Mouse (Mus musculus) liver, embryonic 15.5 days (tissue): Measurements from ENCODE around the gene Gm9736. TPM values are rescaled to one million over a fixed set of nuclear protein-coding genes. Genes with fewer than 3 reads are reported as not detected.
"Not testable (repeated sequence)": the region's sequence is repeated elsewhere in the genome, so short reads cannot be mapped to it uniquely, and the experiment has no call there.

ENCODE experiments used
- ATAC-seq: fragments of 200-750 bp; cut with Nextera tagmentation; 2 replicates; pipeline ENCODE4 v1.8.0; 2017; ENCODE audit warnings: moderate number of reproducible peaks, mild to moderate bottlenecking, moderate library complexity; ENCODE audit not compliant: insufficient read depth
- H3K27ac ChIP-seq: fragments of 300-500 bp; sonication (generic); replicated peaks from 2 replicates; pipeline ENCODE4 v1.5.1; 2015; ENCODE audit warnings: mild to moderate bottlenecking, inconsistent platforms
- H3K27me3 ChIP-seq: fragments of 300-500 bp; sonication (generic); 2 replicates; pipeline ENCODE4 v1.6.1; 2015; ENCODE audit warnings: mild to moderate bottlenecking, inconsistent platforms
- H3K36me3 ChIP-seq: fragments of 300-500 bp; sonication (generic); replicated peaks from 2 replicates; pipeline ENCODE4 v1.6.1; 2015; ENCODE audit warnings: moderate library complexity, mild to moderate bottlenecking, inconsistent platforms
- H3K4me1 ChIP-seq: fragments of 300-500 bp; sonication (generic); replicated peaks from 2 replicates; pipeline ENCODE4 v1.6.1; 2015; ENCODE audit warnings: inconsistent platforms
- H3K4me2 ChIP-seq: fragments of 300-500 bp; sonication (generic); 2 replicates; pipeline ENCODE4 v1.6.1; 2015; ENCODE audit warnings: moderate library complexity, mild to moderate bottlenecking, inconsistent platforms
- H3K4me3 ChIP-seq: fragments of 300-500 bp; sonication (generic); replicated peaks from 2 replicates; pipeline ENCODE4 v1.5.1; 2015; ENCODE audit warnings: mild to moderate bottlenecking, inconsistent platforms
- H3K9ac ChIP-seq: fragments of 300-500 bp; sonication (generic); 2 replicates; pipeline ENCODE4 v1.6.1; 2015; ENCODE audit warnings: moderate library complexity, mild to moderate bottlenecking, inconsistent platforms
- H3K9me3 ChIP-seq: fragments of 300-500 bp; sonication (generic); replicated peaks from 2 replicates; pipeline ENCODE4 v1.6.1; 2016; ENCODE audit warnings: inconsistent platforms
- WGBS: fragments of 180-500 bp; shearing (Covaris S2); methylation state at CpG from one replicate; pipeline ENCODE4 v1.1.7; 2015; ENCODE audit warnings: mixed read lengths; ENCODE audit not compliant: insufficient replicate concordance; 5-methylcytosine and 5-hydroxymethylcytosine counted together
- polyA plus RNA-seq: library from polyadenylated mRNA; unstranded; fragments of >200 nt; fragmentation: Nextera tagmentation; extraction: Ambion mirVana; gene quantifications from 2 replicates; pipeline ENCODE4 v1.2.1, GENCODE M21; 2015

The Gm9736 gene
- polyA plus RNA-seq, 1 experiment from 2014 or later: not detected

DNA sequence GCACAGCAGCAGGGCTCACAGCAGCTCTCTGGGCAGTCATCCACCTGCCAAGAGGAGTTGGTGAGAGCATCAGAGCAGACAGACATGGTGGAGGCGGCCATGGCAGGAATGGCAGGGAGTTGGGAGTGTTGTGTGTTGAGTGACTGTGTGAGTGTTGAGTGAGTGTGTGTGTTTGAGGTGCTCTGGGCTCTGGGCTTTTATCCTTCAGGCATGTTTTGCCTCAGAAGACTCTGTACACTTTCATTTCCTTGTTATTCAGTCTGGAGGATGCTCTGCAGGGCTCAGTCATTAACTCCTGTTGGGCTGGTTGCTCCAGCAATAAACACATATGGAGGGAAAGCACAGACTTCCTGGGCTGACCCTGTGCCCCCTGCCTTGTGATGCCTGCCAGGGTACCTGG is 20.1 kb upstream of the Gm9736 start, which contains the start of gene Gm3238:
Gene Gm3238, minus strand, starts transcription at position 101 of the 400 bp plus-strand sequence.
- H3K4me1 ChIP-seq, H3K36me3 ChIP-seq, H3K9me3 ChIP-seq, ATAC-seq, H3K27ac ChIP-seq, H3K27me3 ChIP-seq, H3K9ac ChIP-seq, H3K4me3 ChIP-seq, H3K4me2 ChIP-seq: not testable (repeated sequence)
- WGBS: no CpG with 5 or more reads among the region's 1 CpGs

DNA sequence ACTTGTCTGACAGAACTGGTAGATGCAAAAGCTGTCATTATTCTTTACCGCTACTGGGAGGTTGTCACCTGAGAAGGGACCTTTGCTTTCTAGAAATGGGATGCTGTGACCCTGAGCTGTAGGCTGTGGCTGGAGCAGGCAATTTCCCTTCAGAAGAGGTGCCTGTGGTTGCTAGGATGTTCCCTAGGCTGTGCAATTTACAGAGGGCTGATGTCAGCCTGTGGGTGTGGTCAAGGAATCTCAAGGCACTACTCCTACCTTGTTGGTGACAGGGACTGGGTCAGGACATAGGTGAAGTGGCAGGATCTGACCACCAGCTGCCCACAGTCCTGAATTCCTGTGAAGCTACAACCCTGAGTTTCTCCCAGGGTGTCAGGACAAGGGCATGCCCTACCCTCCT is 18.6 kb upstream of the Gm9736 start:
- no peak overlapping the region for H3K4me3 ChIP-seq
- no peak for ATAC-seq
- H3K27me3 ChIP-seq: no peaks in the 10 kb centered on the region
- no peaks in the 10 kb centered on the region for H3K36me3 ChIP-seq
- no peak overlapping the region for H3K9ac ChIP-seq
- 61% methylated on average over 1 of the region's 1 CpGs for WGBS
- H3K4me1 ChIP-seq: no peaks in the 10 kb centered on the region
- H3K27ac ChIP-seq: no peak overlapping the region
- H3K9me3 ChIP-seq: no peaks in the 10 kb centered on the region
- H3K4me2 ChIP-seq: no peak overlapping the region

DNA sequence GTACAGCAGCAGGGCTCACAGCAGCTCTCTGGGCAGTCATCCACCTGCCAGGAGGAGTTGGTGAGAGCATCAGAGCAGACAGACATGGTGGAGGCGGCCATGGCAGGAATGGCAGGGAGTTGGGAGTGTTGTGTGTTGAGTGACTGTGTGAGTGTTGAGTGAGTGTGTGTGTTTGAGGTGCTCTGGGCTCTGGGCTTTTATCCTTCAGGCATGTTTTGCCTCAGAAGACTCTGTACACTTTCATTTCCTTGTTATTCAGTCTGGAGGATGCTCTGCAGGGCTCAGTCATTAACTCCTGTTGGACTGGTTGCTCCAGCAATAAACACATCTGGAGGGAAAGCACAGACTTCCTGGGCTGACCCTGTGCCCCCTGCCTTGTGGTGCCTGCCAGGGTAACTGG is 8.4 kb upstream of the Gm9736 start, which contains the start of gene Gm3233:
Gene Gm3233, minus strand, starts transcription at position 101 of the 400 bp plus-strand sequence.
- not testable (repeated sequence) for H3K27me3 ChIP-seq, H3K36me3 ChIP-seq, ATAC-seq, H3K4me2 ChIP-seq, H3K4me1 ChIP-seq, H3K27ac ChIP-seq, H3K9ac ChIP-seq, H3K4me3 ChIP-seq, H3K9me3 ChIP-seq
- no CpG with 5 or more reads among the region's 1 CpGs for WGBS

DNA sequence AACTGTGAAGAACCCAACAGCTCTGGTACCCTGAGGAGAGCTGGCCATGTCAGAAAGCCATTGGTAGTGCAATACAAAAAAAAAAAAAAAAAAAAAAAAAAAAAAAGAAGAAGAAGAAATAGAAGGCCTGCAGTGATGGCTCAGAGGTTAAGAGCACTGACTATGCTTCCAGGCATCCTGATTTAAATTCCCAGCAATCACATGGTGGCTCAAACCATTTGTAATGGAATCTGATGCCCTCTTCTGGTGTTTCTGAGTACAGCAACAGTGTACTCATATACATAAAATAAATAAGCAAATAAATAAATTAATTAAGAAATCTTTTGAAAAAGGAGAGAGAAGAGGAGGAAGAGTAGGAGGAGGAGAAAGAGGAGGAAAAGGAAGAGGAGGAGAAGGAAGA is 2.3 kb upstream of the Gm9736 start:
- Histone ChIP-seq H3K27ac (no peak overlapping the region), H3K27me3 (no peaks in the 10 kb centered on the region), H3K4me2 (no peak overlapping the region), H3K9me3 (no peaks in the 10 kb centered on the region), H3K4me3 (no peak overlapping the region), H3K36me3 (no peaks in the 10 kb centered on the region), H3K4me1 (no peaks in the 10 kb centered on the region), H3K9ac (no peak overlapping the region)
- no peak for ATAC-seq

DNA sequence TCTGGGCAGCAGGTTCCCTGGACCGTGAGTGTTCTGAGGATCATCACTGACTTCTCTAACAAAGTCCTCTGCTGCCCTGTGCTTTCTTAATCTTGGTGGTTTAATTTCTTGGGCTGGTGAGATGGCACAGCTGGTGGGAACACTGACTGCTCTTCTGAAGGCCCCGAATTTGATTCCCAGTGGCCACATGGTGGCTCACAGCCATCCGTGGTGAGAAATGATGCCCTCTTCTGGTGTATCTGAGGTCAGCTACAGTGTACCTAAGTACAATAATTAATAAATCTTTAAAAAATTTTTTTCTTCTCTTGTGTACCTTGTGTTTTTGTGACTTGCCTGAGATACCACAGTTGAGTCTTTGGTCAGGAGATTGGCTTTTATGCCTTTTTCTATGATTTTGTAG is 1.2 kb upstream of the Gm9736 start:
- not testable (repeated sequence) for ATAC-seq

DNA sequence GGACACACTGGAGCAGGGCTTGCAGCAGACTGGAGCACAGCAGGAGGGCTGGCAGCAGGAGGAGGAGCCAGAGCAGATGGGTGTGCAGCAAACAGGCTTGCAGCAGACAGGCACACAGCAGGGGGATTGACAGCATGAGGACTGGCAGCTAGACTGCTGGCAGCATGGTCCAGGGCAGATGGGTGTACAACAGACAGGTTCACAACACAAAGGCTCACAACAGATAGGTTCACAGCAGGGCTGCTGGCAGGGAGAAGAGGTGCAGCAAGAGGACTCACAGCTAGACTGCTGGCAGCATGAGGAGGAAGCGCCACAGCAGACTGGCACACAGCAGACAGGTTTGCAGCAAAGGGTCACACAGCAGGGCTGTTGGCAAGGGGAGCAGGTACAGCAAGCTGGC is 468 bp downstream of the Gm9736 start:
- not testable (repeated sequence) for H3K9ac ChIP-seq, H3K9me3 ChIP-seq, H3K27ac ChIP-seq, ATAC-seq, H3K27me3 ChIP-seq, H3K4me2 ChIP-seq, H3K4me3 ChIP-seq, H3K4me1 ChIP-seq, H3K36me3 ChIP-seq
- WGBS: 67% methylated on average over 1 of the region's 1 CpGs

More for the DNA sequence above, 1.2 kb upstream of the Gm9736 start:
- 37% methylated on average over 3 of the region's 3 CpGs for WGBS
- H3K27me3 ChIP-seq, H3K36me3 ChIP-seq, H3K4me2 ChIP-seq, H3K9me3 ChIP-seq, H3K27ac ChIP-seq, H3K4me3 ChIP-seq, H3K4me1 ChIP-seq, H3K9ac ChIP-seq: not testable (repeated sequence)

DNA sequence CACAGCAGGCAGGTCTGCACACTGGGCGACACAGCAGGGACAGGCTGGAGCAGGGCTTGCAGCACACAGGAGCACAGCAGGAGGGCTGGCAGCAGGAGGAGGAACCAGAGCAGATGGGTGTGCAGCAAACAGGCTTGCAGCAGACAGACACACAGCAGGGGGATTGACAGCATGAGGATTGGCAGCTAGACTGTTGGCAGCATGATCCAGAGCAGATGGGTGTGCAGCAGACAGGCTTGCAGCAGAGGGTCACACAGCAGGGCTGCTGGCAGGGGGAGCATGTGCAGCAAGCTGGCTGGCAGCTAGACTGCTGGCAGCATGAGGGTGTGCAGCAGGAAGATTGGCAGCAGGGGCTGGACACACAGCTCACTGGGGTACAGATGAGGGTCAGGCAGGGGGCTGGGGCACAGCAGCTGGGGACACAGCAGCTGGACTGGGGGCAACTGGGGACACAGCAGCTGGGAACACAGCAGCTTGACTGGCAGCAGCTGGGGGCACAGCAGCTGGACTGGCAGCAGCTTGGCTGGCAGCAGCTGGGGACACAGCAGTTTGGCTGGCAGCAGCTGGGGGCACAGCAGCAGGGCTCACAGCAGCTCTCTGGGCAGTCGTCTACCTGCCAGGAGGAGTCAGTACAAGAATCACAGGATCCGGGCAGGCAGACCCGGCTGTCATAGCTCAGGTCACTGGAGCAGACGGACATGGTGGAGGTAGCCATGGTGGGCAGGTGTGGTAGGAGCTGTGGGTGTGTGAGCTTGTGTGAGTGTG is 9.0 kb downstream of the Gm9736 start, which contains the start of gene Gm18596:
Gene Gm18596, minus strand, starts transcription at position 715 of the 765 bp plus-strand sequence.
- H3K9me3 ChIP-seq, H3K4me3 ChIP-seq, H3K9ac ChIP-seq, H3K36me3 ChIP-seq, H3K4me2 ChIP-seq, ATAC-seq, H3K27me3 ChIP-seq, H3K4me1 ChIP-seq, H3K27ac ChIP-seq: not testable (repeated sequence)
- 48% methylated on average over 5 of the region's 5 CpGs for WGBS

DNA sequence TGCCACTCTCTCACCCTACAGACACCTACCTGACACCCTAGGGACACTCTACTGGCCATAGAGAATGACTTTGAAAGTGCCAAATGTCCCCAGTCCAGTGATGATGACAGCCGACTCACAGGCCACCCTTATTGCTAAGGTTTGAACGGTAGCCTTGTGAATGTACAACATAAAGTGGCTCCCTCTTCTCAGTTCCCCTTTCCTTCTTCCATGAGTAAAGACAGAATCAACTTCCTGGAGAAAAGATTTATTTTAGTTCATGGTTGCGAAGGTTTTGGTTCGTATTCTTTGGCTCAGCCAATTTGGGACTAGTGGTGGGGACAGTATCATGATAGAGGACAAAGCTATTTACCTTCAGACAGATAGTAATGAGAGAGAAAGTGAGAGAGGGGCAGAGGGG is 12.2 kb downstream of the Gm9736 start:
- Histone ChIP-seq H3K27ac (no peak overlapping the region), H3K9ac (no peak overlapping the region), H3K4me2 (no peak overlapping the region), H3K4me3 (no peak overlapping the region), H3K27me3 (no peaks in the 10 kb centered on the region), H3K4me1 (no peaks in the 10 kb centered on the region), H3K36me3 (no peaks in the 10 kb centered on the region), H3K9me3 (no peaks in the 10 kb centered on the region)
- 53% methylated on average over 4 of the region's 4 CpGs for WGBS
- ATAC-seq: no peak

DNA sequence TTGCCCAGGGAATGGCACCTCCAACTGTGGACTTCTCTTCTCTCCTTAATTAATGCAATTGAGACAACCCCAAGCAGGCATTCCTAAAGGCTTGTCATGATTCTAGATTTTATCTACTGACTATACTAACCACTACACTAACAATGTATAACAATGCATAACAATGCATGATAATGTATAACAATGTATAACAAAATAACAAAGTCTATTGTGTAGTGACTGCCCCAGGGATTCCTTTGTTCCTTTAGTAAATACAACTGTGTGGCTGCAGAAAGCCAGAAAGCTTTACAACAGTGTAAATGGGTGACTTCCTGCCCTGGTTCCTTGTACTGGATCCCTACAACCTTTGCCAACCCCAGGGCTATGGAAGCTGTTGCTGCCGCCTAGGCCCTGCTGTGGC is 15.2 kb downstream of the Gm9736 start:
- Histone ChIP-seq H3K4me2 (no peak overlapping the region), H3K4me1 (no peaks in the 10 kb centered on the region), H3K9ac (no peak overlapping the region), H3K27ac (no peak overlapping the region), H3K4me3 (no peak overlapping the region), H3K36me3 (no peaks in the 10 kb centered on the region), H3K9me3 (no peaks in the 10 kb centered on the region), H3K27me3 (no peaks in the 10 kb centered on the region)
- 60% methylated on average over 1 of the region's 1 CpGs for WGBS
- ATAC-seq: no peak

DNA sequence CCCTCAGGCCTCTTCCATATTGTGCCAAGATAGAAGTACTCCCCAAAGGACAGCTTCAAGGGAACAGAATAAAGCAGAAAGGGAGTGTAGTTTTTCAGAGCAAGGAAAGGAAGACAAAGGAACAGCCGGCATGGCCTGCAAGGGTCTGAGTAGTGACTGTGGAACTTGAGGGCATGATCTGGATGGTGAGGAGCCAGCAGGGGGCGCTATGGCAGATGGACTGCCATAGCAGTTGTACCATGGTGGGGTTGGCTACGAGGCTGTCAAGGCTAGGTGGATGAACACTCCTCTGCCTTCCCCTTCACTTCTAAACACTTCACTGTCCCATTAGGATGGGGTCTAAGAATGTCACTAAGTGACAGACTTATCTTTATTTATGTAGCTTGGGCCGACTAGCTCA is 21.9 kb downstream of the Gm9736 start:
- ATAC-seq: no peak
- WGBS: 40% methylated on average over 4 of the region's 4 CpGs

DNA sequence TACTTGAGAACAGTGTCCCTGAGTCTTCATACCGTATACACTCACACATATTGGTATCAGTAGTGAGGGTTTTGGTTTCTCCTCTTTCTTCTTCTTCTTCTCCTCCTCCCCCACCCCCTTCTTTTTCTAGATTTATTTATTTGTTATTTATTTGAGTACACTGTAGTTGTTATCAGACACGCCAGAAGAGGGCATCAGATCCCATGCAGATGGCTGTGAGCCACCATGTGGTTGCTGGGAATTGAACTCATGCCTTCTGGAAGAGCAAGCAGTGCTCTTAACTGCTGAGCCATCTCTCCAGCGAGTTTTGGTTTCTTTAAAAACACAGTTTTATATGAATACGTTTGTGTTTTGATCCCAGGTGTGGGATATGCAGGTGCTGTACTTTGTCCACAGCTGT is 22.9 kb downstream of the Gm9736 start:
- no peaks in the 10 kb centered on the region for H3K36me3 ChIP-seq
- no peak for ATAC-seq
- no peak overlapping the region for H3K4me3 ChIP-seq
- WGBS: 46% methylated on average over 4 of the region's 4 CpGs
- no peaks in the 10 kb centered on the region for H3K9me3 ChIP-seq
- no peak overlapping the region for H3K9ac ChIP-seq
- no peaks in the 10 kb centered on the region for H3K27me3 ChIP-seq
- H3K27ac ChIP-seq: no peak overlapping the region
- no peak overlapping the region for H3K4me2 ChIP-seq
- H3K4me1 ChIP-seq: no peaks in the 10 kb centered on the region

More for the DNA sequence above, 21.9 kb downstream of the Gm9736 start:
- H3K9me3 ChIP-seq: no peaks in the 10 kb centered on the region
- no peaks in the 10 kb centered on the region for H3K27me3 ChIP-seq
- H3K9ac ChIP-seq: no peak overlapping the region
- H3K4me3 ChIP-seq: no peak overlapping the region
- H3K4me1 ChIP-seq: no peaks in the 10 kb centered on the region
- H3K4me2 ChIP-seq: no peak overlapping the region
- H3K27ac ChIP-seq: no peak overlapping the region
- no peaks in the 10 kb centered on the region for H3K36me3 ChIP-seq

DNA sequence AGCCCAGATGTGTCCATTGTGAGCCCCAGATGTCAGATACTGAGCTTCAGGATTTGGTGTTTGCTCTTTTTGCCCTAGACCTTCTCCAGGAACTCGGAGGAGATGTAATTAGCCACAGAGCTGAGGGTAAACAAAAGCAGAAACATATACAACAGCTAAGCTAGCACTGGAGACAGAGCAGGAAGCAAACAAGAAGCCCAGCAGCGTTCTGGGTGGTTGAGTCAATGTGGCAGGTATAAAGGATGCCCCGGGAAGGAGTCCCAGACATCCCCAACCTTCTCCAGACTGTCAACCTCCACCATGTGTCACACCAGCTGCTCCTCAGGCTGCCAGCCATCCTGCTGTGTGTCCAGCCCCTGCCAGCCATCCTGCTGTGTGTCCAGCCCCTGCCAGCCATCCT is 25.0 kb downstream of the Gm9736 start, which contains the start of gene Gm10100:
Gene Gm10100, plus strand, starts transcription at position 301 of the 400 bp plus-strand sequence.
- Histone ChIP-seq H3K4me2 (no peak within 1 kb of the TSS), H3K9me3 (no peaks in the 10 kb centered on the region), H3K27ac (no peak within 1 kb of the TSS), H3K27me3 (no peaks in the 10 kb centered on the region), H3K4me3 (no peak within 1 kb of the TSS), H3K36me3 (no peaks in the 10 kb centered on the region), H3K9ac (no peak within 1 kb of the TSS), H3K4me1 (no peaks in the 10 kb centered on the region)
- 19% methylated on average over 3 of the region's 3 CpGs for WGBS
- no peak for ATAC-seq
